Mouse (Mus musculus): ENCODE results near the gene Wdr46. TPM values are rescaled to one million over a fixed set of nuclear protein-coding genes. Genes with fewer than 3 reads are reported as not detected.
"Not testable (repeated sequence)": the region's sequence is repeated elsewhere in the genome, so short reads cannot be mapped to it uniquely, and the experiment has no call there.

Gene Wdr46
- polyA plus RNA-seq, 1 experiment from 2014 or later, result 18.4 TPM

GRCm38 (mm10) chr17:33968489-33968888 lies 28.0 kb downstream of the Wdr46 start:
- Histone ChIP-seq H3K27ac (replicated peaks) (no peak overlapping the region), H3K4me1 (replicated peaks) (peaks cover 1% of the 10 kb centered on the region; the same call in 1 of the 2 replicates), H3K27me3 (0 out of 2 replicates have a peak, but pooled peaks cover 7% of the 10 kb centered on the region), H3K4me3 (replicated peaks) (no peak overlapping the region), H3K4me2 (no peak overlapping the region), H3K9ac (no peak overlapping the region), H3K9me3 (replicated peaks) (no peaks in the 10 kb centered on the region), H3K36me3 (replicated peaks) (peaks cover 24% of the 10 kb centered on the region)
- ATAC-seq (ENCODE audit: insufficient read depth), result peak; percentile 69
- 0% methylated on average over 9 of the region's 9 CpGs for WGBS (ENCODE audit: insufficient replicate concordance)

- Histone ChIP-seq H3K4me3 (replicated peaks) (no peak overlapping the region), H3K9ac (no peak overlapping the region), H3K4me1 (replicated peaks) (peaks cover 5% of the 10 kb centered on the region; the same call in 1 of the 2 replicates), H3K27ac (replicated peaks) (no peak overlapping the region), H3K36me3 (replicated peaks) (peaks cover 20% of the 10 kb centered on the region), H3K27me3 (0 out of 2 replicates have a peak, but pooled peaks cover 7% of the 10 kb centered on the region), H3K9me3 (replicated peaks) (no peaks in the 10 kb centered on the region), H3K4me2 (no peak overlapping the region)
- peak; percentile 28; the same call in 1 of the 2 replicates for ATAC-seq (ENCODE audit: insufficient read depth)
- 21% methylated on average over 5 of the region's 5 CpGs for WGBS (ENCODE audit: insufficient replicate concordance)
These were observed 28.5 kb downstream of the Wdr46 start for GRCm38 (mm10) chr17:33968927-33969326.

GRCm38 (mm10) chr17:33969394-33969793 lies 28.9 kb downstream of the Wdr46 start:
- H3K4me3 ChIP-seq (replicated peaks), result no peak overlapping the region
- no peak for ATAC-seq (ENCODE audit: insufficient read depth)
- WGBS (ENCODE audit: insufficient replicate concordance), result 64% methylated on average over 4 of the region's 4 CpGs
- no peak overlapping the region for H3K9ac ChIP-seq
- H3K9me3 ChIP-seq (replicated peaks), result no peaks in the 10 kb centered on the region
- H3K36me3 ChIP-seq (replicated peaks), result peaks cover 18% of the 10 kb centered on the region
- H3K27ac ChIP-seq (replicated peaks), result no peak overlapping the region
- peaks cover 5% of the 10 kb centered on the region; the same call in 1 of the 2 replicates for H3K4me1 ChIP-seq (replicated peaks)
- 0 out of 2 replicates have a peak, but pooled peaks cover 7% of the 10 kb centered on the region for H3K27me3 ChIP-seq
- no peak overlapping the region for H3K4me2 ChIP-seq

- Histone ChIP-seq H3K27ac (replicated peaks) (no peak overlapping the region), H3K9ac (no peak overlapping the region), H3K9me3 (replicated peaks) (no peaks in the 10 kb centered on the region), H3K4me3 (replicated peaks) (no peak overlapping the region), H3K27me3 (peaks cover 25% of the 10 kb centered on the region), H3K4me2 (no peak overlapping the region), H3K36me3 (replicated peaks) (no peaks in the 10 kb centered on the region), H3K4me1 (replicated peaks) (peaks cover 7% of the 10 kb centered on the region)
- WGBS (ENCODE audit: insufficient replicate concordance), result 6% methylated on average over 1 of the region's 1 CpGs
- no peak for ATAC-seq (ENCODE audit: insufficient read depth)
These were observed 32.2 kb downstream of the Wdr46 start for GRCm38 (mm10) chr17:33972691-33973090.

- 39% methylated on average over 3 of the region's 3 CpGs for WGBS (ENCODE audit: insufficient replicate concordance)
- no peak for ATAC-seq (ENCODE audit: insufficient read depth)
These were observed 33.1 kb downstream of the Wdr46 start for GRCm38 (mm10) chr17:33973572-33973971.

GRCm38 (mm10) chr17:33977861-33978557 lies 37.5 kb downstream of the Wdr46 start:
- Histone ChIP-seq H3K27ac (replicated peaks) (peak overlapping the region; percentile 68), H3K27me3 (peaks cover 39% of the 10 kb centered on the region), H3K4me2 (peak overlapping the region; percentile 88), H3K4me3 (replicated peaks) (peak overlapping the region; percentile 60), H3K9me3 (replicated peaks) (no peaks in the 10 kb centered on the region), H3K9ac (peak overlapping the region; percentile 40), H3K4me1 (replicated peaks) (peaks cover 48% of the 10 kb centered on the region), H3K36me3 (replicated peaks) (no peaks in the 10 kb centered on the region)
- ATAC-seq (ENCODE audit: insufficient read depth), result no peak
- WGBS (ENCODE audit: insufficient replicate concordance), result 3% methylated on average over 57 of the region's 57 CpGs

More at GRCm38 (mm10) chr17:33973572-33973971, 33.1 kb downstream of the Wdr46 start:
- H3K27me3 ChIP-seq, result peaks cover 34% of the 10 kb centered on the region
- H3K9me3 ChIP-seq (replicated peaks), result no peaks in the 10 kb centered on the region
- no peak overlapping the region for H3K9ac ChIP-seq
- no peak overlapping the region for H3K4me2 ChIP-seq
- peaks cover 16% of the 10 kb centered on the region for H3K4me1 ChIP-seq (replicated peaks)
- H3K36me3 ChIP-seq (replicated peaks), result no peaks in the 10 kb centered on the region
- no peak overlapping the region for H3K4me3 ChIP-seq (replicated peaks)
- H3K27ac ChIP-seq (replicated peaks), result no peak overlapping the region

- ATAC-seq (ENCODE audit: insufficient read depth), result peak; percentile 85
- Histone ChIP-seq H3K9me3 (replicated peaks) (no peaks in the 10 kb centered on the region), H3K4me1 (replicated peaks) (peaks cover 46% of the 10 kb centered on the region), H3K36me3 (replicated peaks) (no peaks in the 10 kb centered on the region), H3K27me3 (peaks cover 39% of the 10 kb centered on the region), H3K4me2 (peak overlapping the region; percentile 88), H3K27ac (replicated peaks) (peak overlapping the region; percentile 68), H3K4me3 (replicated peaks) (peak overlapping the region; percentile 60), H3K9ac (peak overlapping the region; percentile 40; the same call in 1 of the 2 replicates)
- under 1% methylated on average over 17 of the region's 17 CpGs for WGBS (ENCODE audit: insufficient replicate concordance)
These were observed 38.2 kb downstream of the Wdr46 start for GRCm38 (mm10) chr17:33978631-33979031.

- ATAC-seq (ENCODE audit: insufficient read depth), result no peak
- Histone ChIP-seq H3K4me2 (no peak overlapping the region), H3K9ac (no peak overlapping the region), H3K4me1 (replicated peaks) (peaks cover 43% of the 10 kb centered on the region), H3K36me3 (replicated peaks) (no peaks in the 10 kb centered on the region), H3K27me3 (peaks cover 39% of the 10 kb centered on the region), H3K4me3 (replicated peaks) (no peak overlapping the region), H3K9me3 (replicated peaks) (no peaks in the 10 kb centered on the region), H3K27ac (replicated peaks) (peak overlapping the region; percentile 65)
- 50% methylated on average over 6 of the region's 6 CpGs for WGBS (ENCODE audit: insufficient replicate concordance)
These were observed 39.1 kb downstream of the Wdr46 start for GRCm38 (mm10) chr17:33979512-33980050.

- Histone ChIP-seq H3K9me3 (replicated peaks) (no peaks in the 10 kb centered on the region), H3K27me3 (peaks cover 39% of the 10 kb centered on the region), H3K4me3 (replicated peaks) (no peak overlapping the region), H3K36me3 (replicated peaks) (no peaks in the 10 kb centered on the region), H3K4me1 (replicated peaks) (peaks cover 43% of the 10 kb centered on the region), H3K27ac (replicated peaks) (peak overlapping the region; percentile 65; the same call in 1 of the 2 replicates), H3K9ac (no peak overlapping the region), H3K4me2 (peak overlapping the region; percentile 84)
- no peak for ATAC-seq (ENCODE audit: insufficient read depth)
- WGBS (ENCODE audit: insufficient replicate concordance), result 67% methylated on average over 19 of the region's 19 CpGs
These were observed 39.9 kb downstream of the Wdr46 start for GRCm38 (mm10) chr17:33980181-33981035.

GRCm38 (mm10) chr17:33981192-33981909 lies 40.9 kb downstream of the Wdr46 start:
- ATAC-seq (ENCODE audit: insufficient read depth), result peak; percentile 58
- under 1% methylated on average over 27 of the region's 27 CpGs for WGBS (ENCODE audit: insufficient replicate concordance)
- not testable (repeated sequence) for H3K9me3 ChIP-seq (replicated peaks); H3K36me3 ChIP-seq (replicated peaks)
- Histone ChIP-seq H3K4me1 (replicated peaks) (peaks cover 43% of the 10 kb centered on the region), H3K4me3 (replicated peaks) (peak overlapping the region; percentile 64), H3K4me2 (peak overlapping the region; percentile 84), H3K27me3 (peaks cover 34% of the 10 kb centered on the region), H3K9ac (peak overlapping the region; percentile 40; the same call in 1 of the 2 replicates), H3K27ac (replicated peaks) (peak overlapping the region; percentile 72)

Data from liver, embryonic 15.5 days (tissue).